Mouse (Mus musculus): Measurements from ENCODE around the gene Gm19426. TPM values are rescaled to one million over a fixed set of nuclear protein-coding genes. Genes with fewer than 3 reads are reported as not detected.
A peak's percentile ranks its signal among the peaks of the same experiment; 100 is the strongest.
"Not testable (repeated sequence)": the region's sequence is repeated elsewhere in the genome, so short reads cannot be mapped to it uniquely, and the experiment has no call there.

Gm19426 gene
- polyA plus RNA-seq, 1 experiment from 2014 or later: 3.8 TPM

GRCm38 (mm10) chr2:84734351-84734864 lies 9.0 kb downstream of the Gm19426 start:
- peak; percentile 61 for ATAC-seq
- Histone ChIP-seq H3K27ac (ENCODE audit: low read depth, low read length) (peak overlapping the region; percentile 45), H3K4me3 (ENCODE audit: low read depth, low read length) (peak overlapping the region; percentile 38), H3K4me2 (ENCODE audit: low read length) (peak overlapping the region; percentile 77), H3K4me1 (ENCODE audit: control insufficient read depth, insufficient read depth, low read length) (peaks cover 45% of the 10 kb centered on the region), H3K9me3 (replicated peaks; ENCODE audit: control insufficient read depth, low read length) (no peaks in the 10 kb centered on the region), H3K9ac (ENCODE audit: low read length) (peak overlapping the region; percentile 68), H3K27me3 (replicated peaks; ENCODE audit: control insufficient read depth, insufficient read depth, low read length) (no peaks in the 10 kb centered on the region), H3K36me3 (ENCODE audit: control insufficient read depth, insufficient read depth, low read length) (no peaks in the 10 kb centered on the region)
- DNase-seq (ENCODE audit: low spot score): peak; percentile 70
- 1% methylated on average over 11 of the region's 11 CpGs for WGBS

- Histone ChIP-seq H3K27ac (ENCODE audit: low read depth, low read length) (peak within 1 kb of the TSS; percentile 45), H3K4me2 (ENCODE audit: low read length) (peak within 1 kb of the TSS; percentile 77), H3K36me3 (ENCODE audit: control insufficient read depth, insufficient read depth, low read length) (no peaks in the 10 kb centered on the region), H3K9me3 (replicated peaks; ENCODE audit: control insufficient read depth, low read length) (no peaks in the 10 kb centered on the region), H3K9ac (ENCODE audit: low read length) (peak within 1 kb of the TSS; percentile 68), H3K4me1 (ENCODE audit: control insufficient read depth, insufficient read depth, low read length) (peaks cover 42% of the 10 kb centered on the region), H3K4me3 (ENCODE audit: low read depth, low read length) (peak within 1 kb of the TSS; percentile 38), H3K27me3 (replicated peaks; ENCODE audit: control insufficient read depth, insufficient read depth, low read length) (no peaks in the 10 kb centered on the region)
- DNase-seq (ENCODE audit: low spot score) (peak; percentile 78), ATAC-seq (peak; percentile 71)
- WGBS: 6% methylated on average over 8 of the region's 8 CpGs
These were observed 9.7 kb downstream of the Gm19426 start, which contains the start of gene Ypel4 for GRCm38 (mm10) chr2:84733579-84734300. Gene Ypel4 (plus strand): TSS chr2:84734058.

- 81% methylated on average over 1 of the region's 1 CpGs for WGBS
- H3K9me3 ChIP-seq (replicated peaks; ENCODE audit: control insufficient read depth, low read length): no peaks in the 10 kb centered on the region
- DNase-seq (ENCODE audit: low spot score): no peak
- no peak for ATAC-seq
- no peaks in the 10 kb centered on the region for H3K27me3 ChIP-seq (replicated peaks; ENCODE audit: control insufficient read depth, insufficient read depth, low read length)
- no peak overlapping the region for H3K4me2 ChIP-seq (ENCODE audit: low read length)
- no peak overlapping the region for H3K27ac ChIP-seq (ENCODE audit: low read depth, low read length)
- H3K4me1 ChIP-seq (ENCODE audit: control insufficient read depth, insufficient read depth, low read length): peaks cover 28% of the 10 kb centered on the region
- no peak overlapping the region for H3K4me3 ChIP-seq (ENCODE audit: low read depth, low read length)
- no peaks in the 10 kb centered on the region for H3K36me3 ChIP-seq (ENCODE audit: control insufficient read depth, insufficient read depth, low read length)
- H3K9ac ChIP-seq (ENCODE audit: low read length): no peak overlapping the region
These were observed 11.1 kb downstream of the Gm19426 start for GRCm38 (mm10) chr2:84732394-84732793.

- H3K4me3 ChIP-seq (ENCODE audit: low read depth, low read length): no peak overlapping the region
- 88% methylated on average over 3 of the region's 3 CpGs for WGBS
- no peak overlapping the region for H3K27ac ChIP-seq (ENCODE audit: low read depth, low read length)
- no peak overlapping the region for H3K4me2 ChIP-seq (ENCODE audit: low read length)
- no peaks in the 10 kb centered on the region for H3K27me3 ChIP-seq (replicated peaks; ENCODE audit: control insufficient read depth, insufficient read depth, low read length)
- ATAC-seq (no peak), DNase-seq (ENCODE audit: low spot score) (no peak)
- H3K9ac ChIP-seq (ENCODE audit: low read length): no peak overlapping the region
- no peaks in the 10 kb centered on the region for H3K9me3 ChIP-seq (replicated peaks; ENCODE audit: control insufficient read depth, low read length)
- H3K4me1 ChIP-seq (ENCODE audit: control insufficient read depth, insufficient read depth, low read length): peaks cover 22% of the 10 kb centered on the region
- no peaks in the 10 kb centered on the region for H3K36me3 ChIP-seq (ENCODE audit: control insufficient read depth, insufficient read depth, low read length)
These were observed 12.2 kb downstream of the Gm19426 start for GRCm38 (mm10) chr2:84731206-84731605.

GRCm38 (mm10) chr2:84728191-84728590 lies 15.3 kb downstream of the Gm19426 start:
- DNase-seq (ENCODE audit: low spot score); H3K4me3 ChIP-seq (ENCODE audit: low read depth, low read length); H3K27me3 ChIP-seq (replicated peaks; ENCODE audit: control insufficient read depth, insufficient read depth, low read length); H3K4me2 ChIP-seq (ENCODE audit: low read length); H3K9ac ChIP-seq (ENCODE audit: low read length); ATAC-seq; H3K9me3 ChIP-seq (replicated peaks; ENCODE audit: control insufficient read depth, low read length); H3K4me1 ChIP-seq (ENCODE audit: control insufficient read depth, insufficient read depth, low read length); H3K27ac ChIP-seq (ENCODE audit: low read depth, low read length): not testable (repeated sequence)
- H3K36me3 ChIP-seq (ENCODE audit: control insufficient read depth, insufficient read depth, low read length): peaks cover 26% of the 10 kb centered on the region
- WGBS: 83% methylated on average over 5 of the region's 5 CpGs

- H3K4me2 ChIP-seq (ENCODE audit: low read length): peak within 1 kb of the TSS; percentile 93
- peak; percentile 97 for ATAC-seq
- DNase-seq (ENCODE audit: low spot score): peak; percentile 99
- H3K9me3 ChIP-seq (replicated peaks; ENCODE audit: control insufficient read depth, low read length): no peaks in the 10 kb centered on the region
- H3K4me1 ChIP-seq (ENCODE audit: control insufficient read depth, insufficient read depth, low read length): peaks cover 8% of the 10 kb centered on the region
- H3K9ac ChIP-seq (ENCODE audit: low read length): peak within 1 kb of the TSS; percentile 72
- peak within 1 kb of the TSS; percentile 64 for H3K4me3 ChIP-seq (ENCODE audit: low read depth, low read length)
- WGBS: under 1% methylated on average over 39 of the region's 39 CpGs
- H3K27ac ChIP-seq (ENCODE audit: low read depth, low read length): peak within 1 kb of the TSS; percentile 61; the same call in 1 of the 2 replicates
- H3K36me3 ChIP-seq (ENCODE audit: control insufficient read depth, insufficient read depth, low read length): peaks cover 29% of the 10 kb centered on the region
- H3K27me3 ChIP-seq (replicated peaks; ENCODE audit: control insufficient read depth, insufficient read depth, low read length): no peaks in the 10 kb centered on the region
These were observed 16.1 kb downstream of the Gm19426 start, which contains the start of gene Clp1 for GRCm38 (mm10) chr2:84727172-84727858. Gene Clp1 (minus strand): TSS chr2:84727350.

GRCm38 (mm10) chr2:84726716-84727115 lies 16.7 kb downstream of the Gm19426 start:
- Histone ChIP-seq H3K4me3 (ENCODE audit: low read depth, low read length) (peak overlapping the region; percentile 64), H3K36me3 (ENCODE audit: control insufficient read depth, insufficient read depth, low read length) (peaks cover 34% of the 10 kb centered on the region), H3K9me3 (replicated peaks; ENCODE audit: control insufficient read depth, low read length) (no peaks in the 10 kb centered on the region), H3K4me2 (ENCODE audit: low read length) (peak overlapping the region; percentile 93), H3K27me3 (replicated peaks; ENCODE audit: control insufficient read depth, insufficient read depth, low read length) (no peaks in the 10 kb centered on the region), H3K9ac (ENCODE audit: low read length) (peak overlapping the region; percentile 72), H3K27ac (ENCODE audit: low read depth, low read length) (no peak overlapping the region), H3K4me1 (ENCODE audit: control insufficient read depth, insufficient read depth, low read length) (peaks cover 8% of the 10 kb centered on the region)
- 5% methylated on average over 9 of the region's 9 CpGs for WGBS
- DNase-seq (ENCODE audit: low spot score): no peak
- ATAC-seq: peak; percentile 18

GRCm38 (mm10) chr2:84725770-84726169 lies 17.7 kb downstream of the Gm19426 start:
- ATAC-seq (no peak), DNase-seq (ENCODE audit: low spot score) (no peak)
- no peaks in the 10 kb centered on the region for H3K9me3 ChIP-seq (replicated peaks; ENCODE audit: control insufficient read depth, low read length)
- peaks cover 42% of the 10 kb centered on the region for H3K36me3 ChIP-seq (ENCODE audit: control insufficient read depth, insufficient read depth, low read length)
- peak overlapping the region; percentile 93; the same call in 1 of the 2 replicates for H3K4me2 ChIP-seq (ENCODE audit: low read length)
- H3K9ac ChIP-seq (ENCODE audit: low read length): no peak overlapping the region
- H3K27me3 ChIP-seq (replicated peaks; ENCODE audit: control insufficient read depth, insufficient read depth, low read length): no peaks in the 10 kb centered on the region
- no peak overlapping the region for H3K4me3 ChIP-seq (ENCODE audit: low read depth, low read length)
- H3K4me1 ChIP-seq (ENCODE audit: control insufficient read depth, insufficient read depth, low read length): peaks cover 8% of the 10 kb centered on the region
- no peak overlapping the region for H3K27ac ChIP-seq (ENCODE audit: low read depth, low read length)
- 94% methylated on average over 10 of the region's 10 CpGs for WGBS
